ENCODE assay signal across 8 mouse cellular contexts in genomic region chr7:142581656-142582228, GRCm38 (mm10). TPM values are rescaled to one million over a fixed set of nuclear protein-coding genes. Genes with fewer than 3 reads are reported as not detected.
A peak's percentile ranks its signal among the peaks of the same experiment; 100 is the strongest.
DNase-seq lines count a peak whose midpoint lies in the region; ATAC-seq and TF ChIP-seq lines count a peak whose summit lies in the region.

No protein-coding gene starts in this region.

- H3K27ac ChIP-seq in testis, adult 2 months (ENCODE audit: control insufficient read depth, insufficient read depth, low read depth, low read length), result no peak overlapping the region
- no peak overlapping the region for H3K27ac ChIP-seq in kidney, adult 2 months (ENCODE audit: insufficient read depth, low read depth, low read length)
- no peak overlapping the region for H3K27ac ChIP-seq in liver, embryonic 11.5 days (ENCODE audit: low read depth, low read length)
- H3K27ac ChIP-seq in neural tube, embryonic 11.5 days (ENCODE audit: low read depth, low read length), result no peak overlapping the region

- H3K36me3 ChIP-seq in testis, adult 2 months (ENCODE audit: control insufficient read depth, insufficient read depth, low read length), result no peaks in the 10 kb centered on the region
- H3K36me3 ChIP-seq in kidney, adult 2 months (ENCODE audit: control insufficient read depth, insufficient read depth, low read length), result no peaks in the 10 kb centered on the region
- H3K36me3 ChIP-seq in liver, embryonic 11.5 days (ENCODE audit: control insufficient read depth, insufficient read depth, low read length), result no peaks in the 10 kb centered on the region
- H3K36me3 ChIP-seq in neural tube, embryonic 11.5 days (ENCODE audit: control insufficient read depth, insufficient read depth, low read length), result no peaks in the 10 kb centered on the region

- H3K27me3 ChIP-seq in testis, adult 2 months (ENCODE audit: control insufficient read depth, insufficient read depth, low read length), result no peaks in the 10 kb centered on the region
- H3K27me3 ChIP-seq in kidney, adult 2 months (replicated peaks; ENCODE audit: control insufficient read depth, insufficient read depth, low read length), result no peaks in the 10 kb centered on the region
- no peaks in the 10 kb centered on the region for H3K27me3 ChIP-seq in liver, embryonic 11.5 days (replicated peaks; ENCODE audit: control insufficient read depth, insufficient read depth, low read length)
- no peaks in the 10 kb centered on the region for H3K27me3 ChIP-seq in neural tube, embryonic 11.5 days (ENCODE audit: control insufficient read depth, insufficient read depth, low read length)

- 0 out of 2 replicates have a peak, but pooled peaks cover 12% of the 10 kb centered on the region for H3K9me3 ChIP-seq in liver, embryonic 11.5 days (ENCODE audit: control insufficient read depth, low read length)
- peaks cover 10% of the 10 kb centered on the region for H3K9me3 ChIP-seq in neural tube, embryonic 11.5 days (ENCODE audit: control insufficient read depth, low read length)

- peak; percentile 27; the same call in 1 of the 2 replicates for TF ChIP-seq CTCF in testis, adult 2 months (IDR thresholded peaks at IDR 0.05; ENCODE audit: control insufficient read depth, insufficient read depth, insufficient replicate concordance, low read depth, low read length)
- peak; percentile 38 for TF ChIP-seq CTCF in kidney, adult 2 months (conservative IDR thresholded peaks at IDR 0.05; ENCODE audit: insufficient read depth, insufficient read length, low read depth, low read length)

- H3K4me2 ChIP-seq in liver, embryonic 11.5 days, result peak overlapping the region; percentile 51
- peak overlapping the region; percentile 29 for H3K4me2 ChIP-seq in neural tube, embryonic 11.5 days (ENCODE audit: low read depth)

- DNase-seq in testis, postnatal 14 days (ENCODE audit: low spot score), result no peak
- peak; percentile 70 to 73 for DNase-seq in cerebellum, postnatal 36 days
- DNase-seq in kidney, adult 2 months, result peak; percentile 23
- DNase-seq in liver, embryonic 11.5 days (ENCODE audit: low spot score), result no peak
- DNase-seq in neural tube, embryonic 11.5 days (ENCODE audit: low spot score), result peak; percentile 77
- peak; percentile 47 for DNase-seq in thymus, postnatal 25 days

- peaks cover 5% of the 10 kb centered on the region for H3K4me1 ChIP-seq in testis, adult 2 months (ENCODE audit: control insufficient read depth, insufficient read depth, low read length)
- H3K4me1 ChIP-seq in kidney, adult 2 months (ENCODE audit: control insufficient read depth, insufficient read depth, low read length), result no peaks in the 10 kb centered on the region
- H3K4me1 ChIP-seq in liver, embryonic 11.5 days (replicated peaks; ENCODE audit: control insufficient read depth, insufficient read depth, low read length), result peaks cover 9% of the 10 kb centered on the region; the same call in 1 of the 2 replicates
- H3K4me1 ChIP-seq in neural tube, embryonic 11.5 days (ENCODE audit: control insufficient read depth, insufficient read depth, low read length), result 0 out of 2 replicates have a peak, but pooled peaks cover 3% of the 10 kb centered on the region

- TF ChIP-seq POLR2A in testis, adult 2 months (IDR thresholded peaks at IDR 0.05; ENCODE audit: control insufficient read depth, low read depth, low read length), result no peak
- no peak for TF ChIP-seq POLR2A in kidney, adult 2 months (IDR thresholded peaks at IDR 0.05; ENCODE audit: low read depth, low read length)

- ATAC-seq in granulocyte monocyte progenitor cell, adult 5-6 weeks (replicated peaks; ENCODE audit: poor library complexity, severe bottlenecking), result 0 out of 2 replicates have a peak, but pooled peaks have one; percentile 34
- ATAC-seq in liver, embryonic 11.5 days (replicated peaks; ENCODE audit: low FRiP score), result no peak
- no peak for ATAC-seq in neural tube, embryonic 11.5 days (ENCODE audit: insufficient read depth, low FRiP score, low TSS enrichment)

- H3K4me3 ChIP-seq in testis, adult 2 months (ENCODE audit: control insufficient read depth, low read depth, low read length), result no peak overlapping the region
- H3K4me3 ChIP-seq in kidney, adult 2 months (ENCODE audit: insufficient read depth, low read depth, low read length), result no peak overlapping the region
- H3K4me3 ChIP-seq in liver, embryonic 11.5 days (ENCODE audit: low read depth, low read length), result no peak overlapping the region
- no peak overlapping the region; the same call in 1 of the 2 replicates for H3K4me3 ChIP-seq in neural tube, embryonic 11.5 days (ENCODE audit: low read depth, low read length)

- H3K9ac ChIP-seq in liver, embryonic 11.5 days (ENCODE audit: low read depth, low read length), result no peak overlapping the region
- no peak overlapping the region for H3K9ac ChIP-seq in neural tube, embryonic 11.5 days (ENCODE audit: low read length)

- WGBS in kidney, adult 2 months, result 64% methylated on average over 20 of the region's 20 CpGs
- WGBS in liver, embryonic 11.5 days, result 52% methylated on average over 20 of the region's 20 CpGs
- WGBS in neural tube, embryonic 11.5 days, result 55% methylated on average over 20 of the region's 20 CpGs

RNA-seq across cellular contexts. Expression of gene Mrpl23, which starts 49.3 kb away (rescaled TPM):
- 4.5 and 5.9 TPM in 2 replicates for polyA plus RNA-seq in testis, adult 2 months (2012; rRNA removed)
- total RNA-seq in granulocyte monocyte progenitor cell, adult 5-6 weeks (2014; fragmentation: Nextera tagmentation), result 20.4 and 53.9 TPM in 2 replicates
- total RNA-seq in granulocyte monocyte progenitor cell, adult 5-6 weeks (2017), result 0.31 and 39.0 TPM in 2 replicates
- 10.3 and 11.0 TPM in 2 replicates for polyA plus RNA-seq in kidney, adult 2 months (2012; rRNA removed)
- 20.8 and 22.2 TPM in 2 replicates for polyA plus RNA-seq in liver, embryonic 11.5 days (2014; fragmentation: Nextera tagmentation; extraction: Ambion mirVana)
- 10.6 and 20.0 TPM in 2 replicates for polyA plus RNA-seq in neural tube, embryonic 11.5 days (2014; fragmentation: Nextera tagmentation; extraction: Ambion mirVana)

Comparison
In these comparisons a context has a peak if more than half of its experiments do, and no peak if none do; other contexts are left out.
1. DNase-seq: peak in cerebellum, postnatal 36 days (2 of 2), kidney, adult 2 months (single experiment), neural tube, embryonic 11.5 days (single experiment) and thymus, postnatal 25 days (single experiment); none in testis, postnatal 14 days (single experiment) and liver, embryonic 11.5 days (single experiment).